Mouse (Mus musculus) neural tube, embryonic 13.5 days (tissue): ENCODE measurements at regions not wholly inside any gene's neighbourhood (a gene's known extent, or its start where the extent isn't known, plus 50 kb on each side); places are given as distances from the start of the nearest gene placed in this dataset.

ENCODE experiments used
- ATAC-seq: fragments of 200-750 bp; cut with Nextera tagmentation; 2 replicates; pipeline ENCODE4 v1.8.0; 2017; ENCODE audit warnings: low read depth, mild to moderate bottlenecking, moderate TSS enrichment, moderate library complexity
- H3K27ac ChIP-seq: fragments of 300-500 bp; sonication (generic); replicated peaks from 2 replicates; pipeline ENCODE4 v1.5.1; 2015; ENCODE audit warnings: moderate library complexity, mild to moderate bottlenecking, inconsistent platforms
- H3K27me3 ChIP-seq: fragments of 300-500 bp; sonication (generic); 2 replicates; pipeline ENCODE4 v1.6.1; 2015; ENCODE audit warnings: mild to moderate bottlenecking, inconsistent platforms
- H3K36me3 ChIP-seq: fragments of 300-500 bp; sonication (generic); 2 replicates; pipeline ENCODE4 v1.6.1; 2015; ENCODE audit warnings: mild to moderate bottlenecking, inconsistent platforms
- H3K4me1 ChIP-seq: fragments of 300-500 bp; sonication (generic); replicated peaks from 2 replicates; pipeline ENCODE4 v1.6.1; 2015; ENCODE audit warnings: inconsistent platforms
- H3K4me2 ChIP-seq: fragments of 300-500 bp; sonication (generic); 2 replicates; pipeline ENCODE4 v1.6.1; 2015; ENCODE audit warnings: inconsistent platforms, mild to moderate bottlenecking, moderate library complexity
- H3K4me3 ChIP-seq: fragments of 300-500 bp; sonication (generic); 2 replicates; pipeline ENCODE4 v1.5.1; 2015; ENCODE audit warnings: mild to moderate bottlenecking, inconsistent platforms
- H3K9ac ChIP-seq: fragments of 300-500 bp; sonication (generic); 2 replicates; pipeline ENCODE4 v1.6.1; 2015; ENCODE audit warnings: moderate library complexity, mild to moderate bottlenecking, inconsistent platforms
- H3K9me3 ChIP-seq: fragments of 300-500 bp; sonication (generic); 2 replicates; pipeline ENCODE4 v1.6.1; 2016; ENCODE audit warnings: inconsistent platforms
- WGBS: fragments of 180-500 bp; shearing (Covaris S2); methylation state at CpG from one replicate; pipeline ENCODE4 v1.1.7; 2015; 5-methylcytosine and 5-hydroxymethylcytosine counted together

DNA sequence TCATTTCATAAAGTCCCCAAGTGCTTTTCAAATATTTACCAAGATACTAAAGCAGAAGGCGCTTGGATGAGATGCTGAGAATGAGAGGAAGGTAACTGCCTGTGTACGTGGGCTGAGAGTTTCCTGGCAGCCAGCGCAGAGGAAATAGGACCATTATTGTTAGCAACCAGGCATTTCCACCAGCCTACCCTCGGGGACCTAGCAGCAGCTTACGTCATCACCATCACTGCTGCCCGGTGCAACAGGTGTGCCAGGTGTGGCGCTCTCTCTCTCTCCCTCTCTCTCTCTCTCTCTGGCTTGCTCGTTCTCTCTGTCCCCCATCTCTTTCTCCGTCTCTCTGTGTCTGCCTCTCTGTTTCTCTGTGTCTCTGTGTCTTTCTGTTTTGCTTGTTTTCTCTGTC, 55.1 kb upstream of the Fam222a start:
- no peak for ATAC-seq
- 30% methylated on average over 9 of the region's 9 CpGs for WGBS
- Histone ChIP-seq H3K36me3 (no peaks in the 10 kb centered on the region), H3K9me3 (no peaks in the 10 kb centered on the region), H3K4me3 (no peak overlapping the region), H3K27me3 (peaks cover 20% of the 10 kb centered on the region), H3K27ac (no peak overlapping the region), H3K9ac (no peak overlapping the region), H3K4me1 (peaks cover 25% of the 10 kb centered on the region), H3K4me2 (no peak overlapping the region)

DNA sequence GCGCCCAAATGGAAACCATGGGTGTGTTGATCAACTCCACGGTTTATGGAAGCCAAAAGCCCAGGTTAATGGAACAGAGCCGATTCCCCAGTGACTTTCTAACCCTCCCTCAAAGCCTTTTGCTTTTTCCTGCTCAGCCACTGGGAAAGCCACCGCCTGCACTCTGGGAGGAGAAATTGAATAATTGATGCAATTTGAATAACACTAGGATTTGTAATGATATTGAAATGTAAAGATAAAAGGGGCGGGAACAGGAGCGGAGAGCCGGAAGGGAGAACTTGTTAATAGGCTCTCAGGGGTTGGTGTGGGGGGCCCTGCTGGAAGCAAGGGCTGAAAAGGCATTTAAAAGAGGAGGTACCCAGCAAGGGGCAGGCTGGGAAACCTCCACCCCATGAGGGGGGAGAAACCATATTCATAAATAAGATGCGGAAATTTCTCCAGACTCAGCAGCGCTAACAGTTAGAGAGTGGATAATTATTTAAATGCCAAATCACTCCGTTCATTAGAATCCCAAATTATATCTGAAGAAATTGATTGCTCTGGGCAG, 53.8 kb upstream of the Fam222a start:
- H3K36me3 ChIP-seq, result no peaks in the 10 kb centered on the region
- ATAC-seq, result no peak; the same call in 1 of the 2 replicates

DNA sequence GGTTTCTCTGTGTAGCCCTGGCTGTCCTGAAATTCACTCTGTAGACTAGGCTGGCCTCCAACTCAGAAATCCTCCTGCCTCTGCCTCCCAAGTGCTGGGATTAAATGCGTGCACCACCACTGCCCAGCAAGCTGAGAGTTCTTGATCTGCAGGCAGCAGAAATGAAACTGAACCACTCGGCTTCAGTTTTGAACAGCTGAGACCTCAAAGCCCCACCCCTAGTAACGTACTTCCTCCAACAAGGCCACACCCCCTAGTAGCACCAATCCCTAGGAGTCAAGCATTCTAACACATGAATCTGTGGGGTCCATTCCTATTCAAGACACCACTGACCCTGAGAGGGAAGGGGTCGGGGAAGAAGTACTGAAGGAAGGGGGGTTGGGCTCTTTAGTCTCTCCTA, 50.8 kb upstream of the Fam222a start:
- H3K4me2 ChIP-seq, result no peak overlapping the region
- H3K27me3 ChIP-seq, result peaks cover 18% of the 10 kb centered on the region
- no peak overlapping the region for H3K9ac ChIP-seq
- 82% methylated on average over 4 of the region's 4 CpGs for WGBS
- no peak overlapping the region for H3K27ac ChIP-seq
- H3K9me3 ChIP-seq, result no peaks in the 10 kb centered on the region
- H3K4me1 ChIP-seq, result peaks cover 31% of the 10 kb centered on the region
- no peak overlapping the region for H3K4me3 ChIP-seq
- ATAC-seq, result no peak
- H3K36me3 ChIP-seq, result no peaks in the 10 kb centered on the region

More for the DNA sequence above, 53.8 kb upstream of the Fam222a start:
- H3K4me2 ChIP-seq, result peak overlapping the region; percentile 22
- H3K9me3 ChIP-seq, result no peaks in the 10 kb centered on the region
- peaks cover 20% of the 10 kb centered on the region for H3K27me3 ChIP-seq
- peaks cover 19% of the 10 kb centered on the region for H3K4me1 ChIP-seq
- no peak overlapping the region for H3K9ac ChIP-seq
- H3K4me3 ChIP-seq, result no peak overlapping the region
- 7% methylated on average over 10 of the region's 10 CpGs for WGBS
- H3K27ac ChIP-seq, result 0 out of 2 replicates have a peak overlapping the region, but pooled peaks have one; percentile 19

DNA sequence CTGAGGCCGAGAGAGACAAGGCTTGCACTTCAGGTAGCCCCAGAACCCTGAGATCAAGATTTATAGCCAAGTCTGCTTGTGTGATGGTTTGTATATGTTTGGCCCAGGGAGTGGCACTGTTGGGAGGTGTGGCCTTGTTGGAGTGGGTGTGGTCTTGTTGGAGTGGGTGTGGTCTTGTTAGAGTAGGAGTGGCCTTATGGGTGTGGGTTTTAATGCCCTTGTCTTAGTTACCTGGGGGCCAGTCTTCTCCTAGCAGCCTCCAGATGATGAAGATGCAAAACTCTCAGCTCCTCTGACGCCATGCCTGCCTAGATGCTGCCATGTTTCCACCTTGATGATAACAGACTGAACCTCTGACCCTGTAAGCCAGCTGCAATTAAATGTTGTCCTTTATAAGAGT, 49.8 kb upstream of the Fam222a start:
- H3K9ac ChIP-seq, result no peak overlapping the region
- ATAC-seq, result no peak
- H3K27me3 ChIP-seq, result peaks cover 11% of the 10 kb centered on the region
- no peaks in the 10 kb centered on the region for H3K36me3 ChIP-seq
- WGBS, result 93% methylated on average over 2 of the region's 2 CpGs
- H3K27ac ChIP-seq, result no peak overlapping the region
- peaks cover 34% of the 10 kb centered on the region for H3K4me1 ChIP-seq
- H3K4me3 ChIP-seq, result no peak overlapping the region
- no peaks in the 10 kb centered on the region for H3K9me3 ChIP-seq
- no peak overlapping the region for H3K4me2 ChIP-seq
